Mouse (Mus musculus) left cerebral cortex, adult 18-20 months (tissue): ENCODE results near the gene Ier5l. TPM values are rescaled to one million over a fixed set of nuclear protein-coding genes. Genes with fewer than 3 reads are reported as not detected.

Source experiments
- DNase-seq, 2 experiments: peaks; one replicate each; pipeline ENCODE4 v3.0.0; 2021 to 2022; ENCODE audit warnings: low spot score in 2 of 2, mixed read lengths in 1 of 2
- total RNA-seq, 2 experiments: library from RNA; stranded (reverse); gene quantifications; 2 replicates each; pipeline ENCODE4 v1.2.3; 2021

Ier5l gene
- total RNA-seq, 2 experiments from 2014 or later, result 30.3 to 30.4 TPM

DNA sequence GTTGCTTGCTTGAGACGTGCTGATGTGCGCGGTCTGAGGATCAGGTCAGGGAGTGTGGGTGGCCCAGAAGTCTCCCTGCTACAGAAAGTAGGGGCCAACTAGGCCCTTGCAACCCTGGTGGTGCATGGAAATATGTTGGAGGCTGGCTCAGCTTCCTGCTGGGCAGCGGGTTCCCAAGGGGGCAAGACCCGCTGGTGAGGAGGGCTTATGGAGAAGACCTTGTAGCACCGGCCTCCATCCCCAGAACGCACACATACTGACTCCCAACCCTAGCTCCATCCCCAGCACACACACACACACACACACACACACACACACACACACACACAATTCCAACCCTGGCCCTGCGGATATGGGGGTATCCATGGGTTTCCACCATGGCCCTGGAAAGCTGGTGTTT lies 3.0 kb downstream of the Ier5l start:
- no peak for DNase-seq

DNA sequence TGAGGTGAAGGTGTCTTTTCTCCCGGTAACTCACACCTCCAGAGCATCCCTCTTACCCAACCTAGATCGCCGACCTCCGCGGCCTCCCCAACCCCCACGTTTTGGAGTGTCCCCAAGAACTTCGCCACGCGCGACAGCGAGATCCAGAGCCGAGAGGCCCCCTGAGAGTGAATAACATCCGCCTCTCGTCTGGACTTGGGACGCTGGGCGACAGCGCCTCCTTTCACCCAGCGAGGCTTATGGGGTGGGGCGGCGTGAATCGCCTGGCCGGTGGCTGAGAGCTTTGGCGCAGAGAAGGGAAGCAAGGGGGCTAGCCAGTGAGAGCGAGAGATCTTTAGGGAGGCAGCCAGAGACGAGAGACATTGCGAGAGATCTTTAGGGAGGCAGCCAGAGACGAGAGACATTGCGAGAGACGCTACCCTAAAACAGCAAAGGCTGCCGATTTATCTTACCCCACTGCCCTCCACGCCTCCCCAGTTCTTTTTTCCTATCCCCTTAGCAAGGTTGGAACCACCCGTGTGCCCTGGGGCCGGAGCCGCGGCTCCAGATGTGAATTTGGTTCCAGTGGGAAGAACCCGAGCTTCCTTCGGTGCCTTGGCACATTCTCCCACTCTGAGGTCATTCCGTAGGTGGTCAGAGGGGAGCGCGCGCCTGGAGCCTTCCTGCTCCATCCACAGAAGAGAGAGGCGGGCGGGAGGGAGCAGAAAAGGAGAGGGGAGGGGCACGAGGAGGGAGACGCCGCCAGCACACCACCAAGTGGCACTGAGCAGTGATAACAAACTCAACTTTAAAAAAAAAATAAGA lies 3.7 kb downstream of the Ier5l start:
- DNase-seq, result peak; percentile 53 to 62

DNA sequence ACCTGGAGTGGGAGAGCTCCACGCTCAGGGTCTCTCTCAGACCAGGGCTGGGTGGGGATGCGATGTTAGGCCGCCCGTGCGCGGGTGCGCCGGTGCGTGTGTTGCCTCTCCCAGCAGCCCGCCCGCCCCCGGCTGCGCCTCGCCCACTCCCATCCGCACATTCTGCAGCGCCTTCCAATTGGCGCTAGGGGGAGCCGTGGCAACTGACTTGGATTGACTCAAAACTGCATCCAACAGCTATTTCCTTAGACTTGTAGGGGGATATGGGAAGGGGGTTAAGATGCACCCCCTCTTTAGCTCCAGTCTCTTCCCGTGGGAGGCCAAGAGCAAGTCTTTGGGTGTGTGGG lies 4.2 kb downstream of the Ier5l start:
- DNase-seq, result peak; percentile 82 to 86

DNA sequence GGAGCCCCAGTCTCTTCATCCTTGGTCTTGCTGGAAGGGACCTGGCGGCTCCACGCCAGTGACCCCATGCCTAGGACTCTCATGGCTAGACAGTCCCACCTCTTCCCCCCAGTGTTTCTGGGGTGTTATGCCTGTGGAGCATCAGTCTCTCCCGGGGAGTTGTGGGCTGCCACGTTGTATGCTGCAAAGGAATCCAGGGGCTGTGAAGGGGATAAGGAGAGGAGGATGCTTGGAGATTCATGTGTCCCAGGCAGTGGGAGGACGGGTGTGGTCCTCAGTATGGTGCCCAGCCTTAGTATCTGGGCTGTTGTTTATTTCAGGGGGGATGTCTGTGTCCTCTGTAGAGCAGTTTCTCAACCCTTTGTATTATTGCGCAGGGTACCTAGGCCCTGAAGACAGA lies 5.0 kb downstream of the Ier5l start:
- no peak for DNase-seq

DNA sequence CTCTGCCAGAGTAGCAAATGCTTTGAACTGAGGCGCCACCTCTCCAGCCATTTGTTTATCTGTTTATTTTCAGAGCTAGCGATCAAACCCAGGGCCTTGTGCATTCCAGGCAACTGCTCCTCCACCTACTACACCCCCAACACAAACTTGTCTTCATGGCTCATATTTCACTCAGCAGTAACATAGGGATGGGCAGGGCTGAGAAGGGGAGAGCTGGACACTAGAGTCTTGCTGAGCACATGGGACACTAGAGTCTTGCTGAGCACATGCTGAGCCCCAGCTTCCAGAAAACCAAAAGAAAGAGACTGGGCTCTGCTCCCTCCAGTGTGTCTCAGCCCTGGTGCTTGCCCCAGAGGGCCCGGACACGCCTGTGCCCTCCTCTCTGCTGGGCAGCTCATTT lies 7.2 kb downstream of the Ier5l start:
- DNase-seq, result no peak

DNA sequence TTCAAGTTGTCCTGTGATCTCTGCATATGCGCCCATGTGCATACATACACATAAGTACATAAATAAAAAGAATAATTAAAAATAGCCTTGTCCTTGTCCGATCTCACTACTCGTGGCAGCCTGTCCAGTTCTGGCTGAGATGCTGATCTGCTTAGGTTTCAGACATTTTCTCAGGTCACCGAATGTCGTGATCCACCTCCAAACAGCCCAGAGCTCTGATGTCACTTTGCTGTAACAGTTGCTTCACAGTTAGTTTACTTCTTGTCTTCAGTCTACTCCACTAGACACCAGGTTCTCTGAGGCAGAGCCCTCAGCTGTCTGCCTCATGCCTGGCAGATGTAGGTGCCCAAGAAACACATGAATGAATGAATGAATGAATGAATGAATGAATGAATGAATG lies 9.6 kb downstream of the Ier5l start:
- DNase-seq, result no peak

DNA sequence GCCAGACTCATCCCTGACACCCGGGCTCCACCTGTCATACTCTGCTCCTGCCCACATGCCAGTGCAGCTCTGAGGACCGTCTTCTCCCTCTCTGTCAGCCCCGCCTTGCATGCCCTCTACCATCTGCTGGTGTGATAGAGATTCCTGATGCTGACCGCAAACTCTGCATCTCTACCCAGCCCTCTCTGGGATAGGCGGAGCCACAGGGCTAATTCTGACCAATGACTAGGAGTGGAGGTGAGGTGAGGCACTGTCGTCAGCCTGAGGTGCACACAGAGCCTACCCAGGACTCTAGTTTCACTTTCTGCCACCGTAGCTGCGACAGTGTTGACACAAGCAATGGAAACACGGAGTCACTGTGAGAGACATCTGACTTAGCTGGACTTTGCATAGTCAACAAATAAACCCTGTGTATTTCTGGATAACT lies 10.1 kb downstream of the Ier5l start:
- DNase-seq, result peak; percentile 59 to 70

DNA sequence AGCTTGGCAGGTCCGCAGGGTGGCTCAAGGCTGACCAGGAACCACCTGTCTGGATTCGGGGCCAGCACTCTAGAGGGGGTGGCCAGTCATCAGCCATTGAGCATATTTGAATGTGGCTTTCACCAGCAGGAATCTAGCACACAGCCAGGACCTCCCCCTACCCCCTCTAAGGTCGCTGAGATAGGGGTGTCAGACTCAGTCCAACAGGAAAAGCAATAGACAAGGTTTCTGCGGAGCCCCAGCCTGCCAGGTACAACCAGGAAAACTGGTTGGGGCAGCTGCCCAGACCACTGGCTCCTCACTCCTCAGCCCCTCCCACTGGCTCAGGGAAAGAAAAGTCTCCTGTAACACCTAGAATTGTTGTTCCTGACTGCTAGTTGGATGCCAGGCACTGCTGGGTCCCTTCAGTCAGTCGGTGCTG lies 10.7 kb downstream of the Ier5l start:
- no peak for DNase-seq

DNA sequence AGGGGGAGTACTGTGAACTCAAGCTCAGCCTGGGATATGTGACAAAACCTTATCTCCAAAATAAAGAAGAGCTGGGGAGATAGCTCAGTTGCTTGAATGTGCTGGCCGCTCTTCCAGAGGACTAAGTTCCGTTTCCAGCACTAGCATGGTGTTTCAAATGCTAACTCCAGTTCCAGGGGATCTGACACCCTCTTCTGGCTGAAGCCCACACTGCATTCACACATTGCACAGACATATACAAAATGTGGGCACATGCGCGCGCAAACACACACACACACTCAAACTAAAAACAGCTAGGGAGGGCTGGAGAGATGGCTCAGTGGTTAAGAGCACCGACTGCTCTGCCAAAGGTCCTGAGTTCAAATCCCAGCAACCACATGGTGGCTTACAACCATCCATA lies 14.8 kb downstream of the Ier5l start:
- DNase-seq, result no peak

DNA sequence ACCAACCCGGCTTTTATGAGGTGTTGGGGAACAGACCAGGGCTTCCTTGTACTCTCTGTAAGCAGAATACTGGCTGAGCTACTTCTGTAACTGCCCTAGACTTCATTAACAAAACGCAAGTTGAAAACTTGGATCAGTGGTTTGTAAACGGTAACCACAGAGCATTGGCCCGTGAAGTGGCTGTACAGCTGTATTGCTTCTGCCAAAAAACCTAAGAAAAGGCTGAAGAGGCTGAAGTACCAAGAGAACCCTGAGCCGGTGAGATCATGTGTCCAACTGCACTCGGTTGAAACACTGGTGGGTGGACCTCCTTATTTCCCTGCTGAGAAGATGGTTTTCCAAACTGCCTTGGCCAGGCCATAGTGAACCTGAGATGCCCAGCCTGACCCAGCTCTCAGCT lies 15.7 kb downstream of the Ier5l start:
- no peak for DNase-seq

DNA sequence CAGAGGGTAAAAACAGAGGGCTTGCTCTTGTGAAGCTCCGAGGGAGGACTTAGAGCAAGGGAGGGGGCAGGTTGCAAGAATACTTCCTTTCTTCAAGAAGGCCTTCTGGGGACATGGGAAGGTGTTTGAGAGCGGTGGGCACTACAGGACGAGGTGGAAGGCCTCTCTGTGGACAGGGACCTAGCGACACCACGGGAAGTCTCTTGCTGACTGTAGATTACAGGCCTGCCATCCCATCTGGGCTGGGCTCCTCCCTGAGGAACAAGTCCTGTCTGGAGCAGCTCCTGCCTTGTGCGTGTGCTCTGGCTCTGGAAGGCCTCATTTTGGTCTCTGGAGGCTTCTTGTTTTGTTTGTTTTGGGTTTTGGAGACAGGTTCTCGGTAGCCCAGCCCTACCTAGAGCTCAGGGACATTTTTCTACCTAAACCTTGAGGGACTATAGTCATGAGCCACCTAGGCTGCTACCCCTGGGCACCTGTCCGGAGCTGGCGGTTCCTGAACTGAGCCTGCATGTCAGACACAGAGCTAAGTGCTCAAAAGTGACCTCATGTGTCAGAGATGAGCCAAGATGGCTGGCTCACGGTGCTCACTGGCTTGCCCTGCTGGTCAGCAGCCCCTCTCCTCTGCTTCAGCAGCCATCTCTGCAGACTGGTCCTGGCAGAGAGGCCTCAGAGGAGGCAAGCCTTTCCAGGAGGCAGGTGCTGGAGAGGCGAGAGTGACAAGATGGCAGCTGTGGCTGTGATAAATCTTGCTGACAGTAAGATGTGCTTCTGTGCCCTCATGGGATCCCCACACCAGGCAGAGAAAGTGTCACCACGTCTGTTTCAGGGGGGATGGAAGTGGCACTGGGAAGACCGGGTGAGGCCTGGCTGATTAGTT lies 17.7 kb downstream of the Ier5l start:
- no peak for DNase-seq

DNA sequence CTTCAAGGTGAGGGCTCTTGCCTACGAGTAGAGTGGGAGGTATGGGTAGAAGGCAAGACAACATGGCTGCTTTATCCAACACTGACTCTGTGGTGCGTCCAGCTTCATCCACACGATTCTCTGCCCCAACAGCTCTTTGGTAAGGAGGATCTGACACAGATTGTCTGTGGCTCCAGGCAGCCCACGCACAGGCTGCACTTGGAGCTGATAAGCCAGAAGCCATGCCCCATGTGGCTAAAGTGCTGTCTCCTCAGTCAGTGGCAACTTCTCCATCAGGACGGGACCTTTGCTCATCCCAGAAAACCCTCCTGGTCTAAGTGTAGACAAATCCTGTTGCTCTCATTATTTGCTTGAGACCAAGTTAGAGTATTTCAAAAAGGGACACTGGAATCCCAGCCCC lies 19.4 kb downstream of the Ier5l start:
- DNase-seq, result no peak

DNA sequence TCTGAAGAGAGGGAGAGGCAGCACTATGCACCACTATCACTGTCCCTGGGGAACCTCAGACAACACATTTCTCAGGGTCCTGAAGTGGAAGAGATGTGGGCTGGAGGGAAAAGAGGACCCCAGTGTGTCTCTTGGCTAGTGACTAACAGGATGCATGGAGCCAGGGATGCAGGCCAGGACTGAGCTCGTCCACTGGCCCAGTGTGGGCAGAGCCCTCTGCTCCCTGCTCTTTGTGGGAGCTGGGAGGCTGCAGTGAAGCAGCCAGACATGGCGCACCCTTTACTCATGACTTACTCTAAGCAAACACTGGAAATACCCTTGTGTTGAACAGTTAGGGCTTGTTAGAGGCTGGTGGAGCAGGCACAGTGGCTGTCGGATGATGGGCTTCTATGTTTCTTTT lies 20.4 kb downstream of the Ier5l start:
- DNase-seq, result no peak

DNA sequence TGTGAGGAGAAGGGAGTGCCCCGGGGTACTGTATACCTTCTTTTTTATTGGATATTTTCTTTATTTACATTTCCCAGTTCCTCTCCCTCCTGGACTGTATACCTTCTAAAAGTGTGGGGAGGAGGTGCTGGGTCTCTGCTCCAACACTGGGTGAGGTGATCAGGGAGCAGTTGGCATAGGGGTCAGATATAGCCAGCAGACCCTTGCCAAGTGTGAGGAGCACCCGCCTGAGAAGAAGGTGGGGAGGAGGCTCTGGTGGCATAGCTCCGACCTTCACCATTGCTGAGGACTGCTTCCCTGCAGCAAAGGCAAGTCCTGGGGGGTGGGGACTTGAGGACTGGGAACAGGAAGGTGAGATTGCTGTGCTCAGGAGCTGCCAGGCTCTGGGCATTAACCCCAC lies 22.5 kb downstream of the Ier5l start:
- no peak for DNase-seq

DNA sequence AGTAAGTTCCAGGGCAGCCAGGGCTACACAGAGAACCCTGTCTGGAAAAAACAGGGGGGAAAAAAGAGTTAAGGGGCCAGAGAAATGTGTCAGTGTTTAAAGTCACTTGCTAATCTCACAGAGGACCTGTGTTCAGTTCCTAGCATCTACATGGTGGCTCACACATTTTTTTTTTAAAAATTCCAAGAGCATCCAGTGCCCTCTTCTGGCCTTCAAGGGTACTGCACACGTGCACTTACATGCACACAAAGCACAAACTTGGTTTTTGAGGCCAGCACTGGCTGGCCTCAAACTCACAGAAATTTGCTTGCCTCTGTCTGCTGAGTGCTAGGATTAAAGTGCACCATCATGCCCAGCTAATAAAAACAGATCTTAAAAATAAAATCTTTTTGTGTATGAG lies 23.5 kb downstream of the Ier5l start:
- no peak for DNase-seq

DNA sequence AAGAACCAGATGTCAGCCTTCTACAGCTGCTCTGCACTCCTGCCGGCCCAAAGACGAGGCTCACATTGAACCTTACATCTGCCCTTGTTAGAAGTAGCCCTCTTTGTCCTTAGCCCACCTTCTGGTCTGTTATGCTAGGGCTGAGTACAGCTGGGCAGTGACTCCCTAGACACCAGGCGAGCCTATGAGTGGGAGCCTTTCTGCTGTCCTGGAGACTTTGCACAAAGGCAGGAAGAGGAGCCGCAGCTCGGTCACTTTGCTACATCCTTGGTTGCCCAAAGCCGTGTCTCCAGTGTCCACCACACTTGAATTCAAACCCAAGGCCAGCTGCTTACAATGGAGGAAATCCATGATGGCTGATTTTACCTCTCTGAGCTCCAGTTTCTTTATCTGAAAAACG lies 25.6 kb downstream of the Ier5l start:
- DNase-seq, result no peak

DNA sequence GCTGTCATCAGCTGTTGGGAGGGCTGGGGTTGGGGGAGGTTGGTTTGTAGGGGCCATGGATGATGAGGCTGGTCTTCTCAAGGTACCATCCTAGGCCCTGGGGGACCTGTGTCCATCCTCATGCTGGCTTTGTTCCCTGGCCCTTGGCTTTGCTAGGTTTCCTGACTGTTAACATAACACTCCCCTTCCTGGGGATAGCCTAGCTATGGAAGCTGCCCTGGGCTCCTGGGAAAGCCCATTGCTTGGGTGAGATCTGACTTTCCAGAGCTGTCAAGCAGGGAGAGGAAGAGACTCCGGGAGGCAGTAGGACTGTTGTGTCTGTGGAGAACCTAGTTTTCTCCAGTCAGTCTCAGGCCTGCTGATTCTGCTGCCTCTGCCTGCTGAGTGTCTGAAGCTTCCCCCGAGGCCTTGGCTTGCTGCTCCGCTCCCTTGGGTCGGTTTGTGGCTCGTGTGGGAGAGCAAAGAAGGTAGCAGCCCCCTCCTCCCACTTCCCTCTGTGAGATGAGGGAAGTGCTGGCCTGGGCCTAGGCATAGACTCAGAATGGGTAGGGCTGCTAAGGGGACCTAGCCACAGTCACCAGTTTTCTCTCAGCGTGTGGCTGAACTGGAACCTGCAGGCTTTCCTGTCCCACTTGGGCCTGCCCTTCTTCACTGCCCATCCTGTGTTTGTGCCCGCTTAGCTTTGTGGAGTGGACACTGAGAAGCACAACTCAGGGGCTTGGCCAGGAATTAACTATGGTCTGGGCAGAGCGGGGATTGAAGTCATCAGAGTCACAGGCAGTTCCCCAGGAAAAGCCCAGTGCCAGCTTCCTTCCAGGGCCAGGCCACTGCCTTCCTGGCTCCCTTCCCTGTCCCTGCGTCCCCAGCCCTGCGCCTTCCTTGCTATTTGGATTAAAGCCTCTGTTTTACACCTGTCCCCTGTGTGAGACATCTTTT lies 26.9 kb downstream of the Ier5l start:
- DNase-seq, result no peak

DNA sequence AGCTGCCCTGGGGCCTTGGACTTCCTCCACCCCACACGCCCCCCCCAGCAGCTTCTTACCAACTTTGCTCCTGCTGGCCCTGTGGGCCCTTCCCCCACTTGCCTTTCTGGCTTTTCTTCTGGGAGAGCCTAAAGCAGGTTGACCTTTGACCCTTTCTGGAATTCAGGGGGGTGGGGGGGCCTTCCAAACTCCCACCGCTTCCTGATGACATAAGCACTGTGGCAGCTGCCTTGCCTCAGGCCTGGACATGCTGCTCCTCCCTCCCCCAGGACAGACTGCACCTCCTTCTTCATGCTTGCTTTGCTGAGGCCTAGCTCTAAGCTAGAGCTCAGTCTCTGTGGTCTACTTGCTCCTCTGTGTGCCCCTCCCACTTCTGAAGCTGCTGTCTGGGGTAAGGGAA lies 28.7 kb downstream of the Ier5l start:
- DNase-seq, result no peak

DNA sequence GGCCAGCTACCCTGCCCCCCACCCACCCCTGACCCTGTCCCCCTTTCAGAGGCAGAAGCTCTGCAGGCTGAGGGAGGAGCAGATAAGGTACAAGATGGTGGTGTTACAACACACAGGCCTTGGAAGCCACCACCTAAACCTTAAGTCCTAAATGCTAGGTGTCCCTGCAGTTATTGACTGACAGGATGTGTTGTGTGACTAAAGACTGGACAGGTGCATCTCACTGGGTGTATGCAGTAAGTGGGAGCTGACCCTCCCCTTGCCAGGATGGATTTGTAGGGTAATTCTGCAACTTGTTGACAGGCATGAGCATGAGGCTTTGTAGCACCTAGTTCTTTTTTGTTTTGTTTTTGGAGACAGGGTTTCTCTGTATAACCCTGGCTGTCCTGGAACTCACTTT lies 29.6 kb downstream of the Ier5l start:
- DNase-seq, result no peak

DNA sequence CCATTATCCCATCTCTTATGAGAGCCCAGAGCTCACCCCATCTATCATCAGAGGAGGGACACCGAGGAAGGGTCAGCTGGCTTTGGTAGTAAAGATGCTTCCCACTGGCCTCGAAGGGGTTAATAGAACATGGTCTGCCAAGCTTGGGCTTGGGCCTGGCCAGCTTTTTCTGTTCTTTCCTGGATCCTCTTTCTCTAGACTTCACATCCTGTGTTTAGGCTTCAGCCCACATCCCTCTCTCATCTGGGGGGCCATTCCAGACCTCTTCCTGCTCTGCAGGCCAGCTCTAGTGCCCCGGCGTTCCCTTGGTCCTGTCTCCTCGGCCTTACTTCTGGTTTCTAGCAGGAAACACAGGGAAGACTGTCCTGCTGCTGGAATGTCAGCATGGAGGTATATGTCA lies 30.0 kb downstream of the Ier5l start:
- no peak for DNase-seq

DNA sequence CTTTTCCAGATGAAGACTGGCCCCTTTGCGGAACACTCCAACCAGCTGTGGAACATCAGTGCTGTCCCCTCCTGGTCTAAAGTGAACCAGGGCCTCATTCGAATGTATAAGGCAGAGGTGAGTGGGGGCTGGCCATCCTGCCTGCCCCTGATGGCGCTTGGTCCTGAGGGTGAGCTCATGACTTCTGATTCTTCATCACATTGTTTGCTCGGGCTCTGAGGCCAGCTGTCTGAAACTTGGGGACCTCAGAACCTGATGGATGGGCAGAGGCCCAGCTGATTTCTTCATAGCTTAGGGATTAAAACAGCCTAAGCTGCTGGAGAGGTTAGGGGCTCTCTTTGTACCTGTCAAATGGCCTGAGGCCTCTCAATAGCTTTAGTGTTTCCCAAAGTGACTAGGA lies 30.7 kb downstream of the Ier5l start:
- no peak for DNase-seq

DNA sequence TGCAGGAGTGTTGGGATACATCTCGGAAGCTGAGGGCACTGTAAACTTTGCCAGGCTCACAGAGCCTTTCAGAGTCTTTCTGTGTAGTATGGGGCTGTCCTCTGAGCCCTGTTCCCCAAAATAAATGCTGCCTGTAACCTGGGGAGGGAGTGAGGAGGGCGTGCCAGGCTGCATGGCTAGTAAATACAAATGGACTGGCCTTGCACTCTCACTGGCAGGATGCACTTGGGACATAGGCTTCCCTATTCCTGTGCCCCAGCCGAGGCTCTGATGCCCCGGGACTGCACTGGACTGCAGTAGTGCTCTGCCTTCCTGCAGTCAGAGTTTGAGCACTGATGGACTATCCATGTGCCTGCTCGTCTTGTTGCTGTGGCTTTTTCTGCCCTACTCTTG lies 31.5 kb downstream of the Ier5l start:
- no peak for DNase-seq
